Mouse (Mus musculus) testis, postnatal 10 days (tissue): Measurements from ENCODE around the gene Cilp2.

Source experiments
- DNase-seq: peaks from one replicate; pipeline ENCODE4 v3.0.0; 2021; ENCODE audit warnings: low spot score

Cilp2 gene

GRCm38 (mm10) chr8:69901484-69902162, 14.1 kb upstream of the Cilp2 start:
- DNase-seq = peak; percentile 97

GRCm38 (mm10) chr8:69900895-69901451, 13.5 kb upstream of the Cilp2 start:
- DNase-seq = no peak

- no peak for DNase-seq
Observed at GRCm38 (mm10) chr8:69899876-69900275, 12.4 kb upstream of the Cilp2 start.

- no peak for DNase-seq
Observed at GRCm38 (mm10) chr8:69897857-69898256, 10.4 kb upstream of the Cilp2 start.

- no peak for DNase-seq
Observed at GRCm38 (mm10) chr8:69895772-69896451, 8.4 kb upstream of the Cilp2 start.

- no peak for DNase-seq
Observed at GRCm38 (mm10) chr8:69894836-69895332, 7.4 kb upstream of the Cilp2 start.

DNA sequence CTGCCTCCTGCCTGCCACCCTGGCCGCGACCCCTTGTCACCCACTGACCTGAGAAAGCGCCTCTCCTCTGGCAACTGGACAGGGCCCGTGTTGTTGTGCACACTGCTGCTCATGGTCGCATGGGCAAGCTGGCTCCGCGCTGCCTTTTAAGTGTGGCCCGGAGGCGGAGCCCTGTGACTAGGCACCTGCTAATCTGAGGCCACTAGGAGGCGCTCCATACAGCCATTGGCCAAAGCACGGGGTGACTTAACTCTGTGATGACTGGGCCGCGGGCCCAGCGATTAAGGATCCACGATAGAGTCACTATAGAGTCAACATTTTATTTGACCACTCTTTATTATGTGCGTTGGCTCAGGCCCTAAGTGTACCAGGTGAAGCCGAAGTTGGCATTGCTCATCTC, 6.4 kb upstream of the Cilp2 start:
- DNase-seq = peak; percentile 83

- peak; percentile 69 for DNase-seq
Observed at GRCm38 (mm10) chr8:69890813-69891241, 3.3 kb upstream of the Cilp2 start.

DNA sequence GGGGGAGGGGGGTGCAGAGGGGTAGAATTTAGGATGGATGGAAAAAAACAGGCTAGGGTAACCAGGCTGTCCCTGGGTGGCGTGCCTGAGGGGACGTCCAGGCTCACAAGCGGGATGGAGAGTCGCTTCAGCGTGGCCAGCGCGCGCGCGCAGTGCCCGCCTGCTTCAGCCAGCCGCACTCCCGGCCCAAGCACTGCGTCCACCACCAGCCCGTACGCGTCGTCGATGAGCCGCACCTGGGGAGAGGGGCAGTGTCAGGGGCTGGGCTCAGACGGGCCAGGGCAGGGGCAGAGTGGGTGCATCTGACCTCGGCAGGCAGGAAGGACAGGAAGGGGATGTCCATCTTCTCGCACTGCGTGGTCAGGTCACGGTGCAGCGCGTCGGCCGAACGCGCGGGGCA, 1.4 kb upstream of the Cilp2 start:
- DNase-seq = no peak

DNA sequence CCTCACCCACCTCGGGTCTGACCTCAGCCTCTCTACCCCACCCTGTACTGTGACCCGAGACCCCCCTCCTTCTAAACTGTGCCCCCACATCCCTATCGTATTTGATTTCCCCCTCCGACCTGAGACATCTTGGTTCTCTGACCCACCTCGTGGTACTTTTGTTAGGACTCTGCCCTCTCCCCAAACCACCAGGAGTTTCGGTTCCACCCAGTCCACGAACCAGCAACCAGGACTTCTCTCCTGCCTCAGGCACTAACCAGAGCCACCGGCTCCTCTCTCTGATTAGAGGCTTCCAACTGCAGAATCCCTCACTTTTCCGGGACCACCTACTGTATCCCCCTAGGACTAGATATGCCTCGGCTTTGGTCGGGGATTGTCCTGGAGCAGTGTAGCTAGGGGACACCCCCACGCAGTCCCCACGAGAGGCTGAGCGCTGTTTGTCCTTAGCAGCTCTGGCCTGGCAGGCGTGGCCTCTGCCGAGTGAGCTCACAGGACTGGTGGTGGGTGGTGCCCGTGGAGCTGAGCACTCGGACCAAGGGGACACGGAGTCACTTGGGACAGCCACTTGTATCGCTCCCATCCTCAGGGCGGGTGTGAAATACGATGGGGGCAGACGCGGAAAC, 868 bp upstream of the Cilp2 start:
- DNase-seq = no peak

- DNase-seq = peak; percentile 42
Observed at GRCm38 (mm10) chr8:69884141-69884540, 3.3 kb downstream of the Cilp2 start.

GRCm38 (mm10) chr8:69882833-69883600, 4.5 kb downstream of the Cilp2 start:
- DNase-seq = peak; percentile 71

GRCm38 (mm10) chr8:69882021-69882756, 5.3 kb downstream of the Cilp2 start:
- peak; percentile 82 for DNase-seq

DNA sequence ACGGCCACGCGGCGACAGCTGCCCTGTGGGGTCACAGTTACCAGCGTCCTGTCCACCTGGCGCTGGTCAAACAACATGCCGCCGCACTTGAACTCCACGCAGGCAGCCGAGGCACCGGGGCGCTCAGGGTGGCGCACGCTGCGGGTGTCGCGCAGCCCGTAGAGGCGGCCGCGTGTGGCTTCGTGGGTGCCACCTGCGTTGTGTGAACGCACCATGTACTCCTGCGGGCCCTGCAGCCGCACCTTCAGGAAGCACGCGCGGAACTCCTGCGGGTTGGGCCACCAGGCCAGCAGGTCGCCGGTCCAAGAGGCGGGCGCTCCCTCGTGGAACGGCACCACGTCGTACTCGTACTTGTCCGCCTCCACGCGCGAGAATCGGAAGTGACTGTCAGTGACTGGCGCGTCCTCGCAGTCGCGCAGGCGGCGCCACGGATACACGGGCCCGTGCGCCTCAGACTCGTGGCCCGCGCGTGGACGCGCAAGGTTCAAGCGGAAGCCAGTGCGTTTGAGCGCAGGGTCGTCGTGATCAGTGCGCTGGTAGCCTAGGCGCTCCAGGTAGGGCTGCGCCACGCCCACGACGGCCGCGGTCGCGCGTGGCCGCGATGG, 6.1 kb downstream of the Cilp2 start:
- DNase-seq = peak; percentile 46

GRCm38 (mm10) chr8:69880841-69881240, 6.6 kb downstream of the Cilp2 start:
- DNase-seq = no peak

DNA sequence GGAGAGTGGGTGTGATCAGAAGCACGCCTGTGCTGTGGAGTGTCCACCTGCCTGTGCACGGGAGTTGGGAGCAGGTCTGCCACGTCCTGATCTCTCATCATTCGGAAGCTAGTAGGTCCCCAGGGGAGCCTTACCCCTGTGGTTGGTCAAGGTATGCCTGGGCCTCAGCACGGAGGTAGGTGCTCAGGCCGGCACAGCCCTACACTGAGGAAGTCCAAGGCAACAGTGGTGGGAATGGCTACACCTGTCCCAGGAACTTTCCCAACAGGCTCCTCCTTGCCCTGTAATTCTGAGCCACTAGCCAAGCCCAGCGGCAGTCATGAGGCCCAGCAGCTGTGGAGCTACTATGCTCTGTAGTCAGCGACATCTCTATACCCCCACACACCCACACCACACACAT, 7.8 kb downstream of the Cilp2 start:
- no peak for DNase-seq

DNA sequence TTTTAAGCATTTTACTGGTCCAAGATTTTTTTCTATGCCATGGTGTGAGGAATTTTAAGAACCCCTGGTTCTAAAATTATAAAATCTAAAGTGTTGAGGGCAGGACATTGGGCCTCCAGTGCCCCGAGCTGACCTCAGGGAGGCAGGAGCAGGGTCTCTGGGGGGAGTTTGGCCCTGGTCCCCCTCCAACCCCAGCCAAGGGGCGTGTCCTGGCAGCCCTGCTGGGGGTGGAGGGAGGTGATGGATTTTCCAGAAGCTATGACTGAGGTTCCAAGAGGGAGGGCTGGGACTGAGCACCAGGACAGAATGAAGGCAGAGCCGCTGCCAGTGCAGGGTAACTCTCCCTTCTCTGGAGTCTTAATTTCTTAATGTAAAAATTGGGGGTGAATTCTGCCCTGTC, 9.5 kb downstream of the Cilp2 start:
- no peak for DNase-seq

GRCm38 (mm10) chr8:69877396-69877795, 10.1 kb downstream of the Cilp2 start:
- no peak for DNase-seq

GRCm38 (mm10) chr8:69876967-69877366, 10.5 kb downstream of the Cilp2 start:
- no peak for DNase-seq

GRCm38 (mm10) chr8:69876097-69876496, 11.4 kb downstream of the Cilp2 start:
- no peak for DNase-seq

- no peak for DNase-seq
Observed at GRCm38 (mm10) chr8:69874654-69875053, 12.8 kb downstream of the Cilp2 start.
